Mouse (Mus musculus) erythroblast, adult 5-6 weeks (primary cell): ENCODE data around the gene Adgrf5. TPM values are rescaled to one million over a fixed set of nuclear protein-coding genes. Genes with fewer than 3 reads are reported as not detected.
"Not testable (repeated sequence)": the region's sequence is repeated elsewhere in the genome, so short reads cannot be mapped to it uniquely, and the experiment has no call there.

Experiments
- ATAC-seq: replicated peaks from 2 replicates; pipeline ENCODE4 v1.8.0; 2016; ENCODE audit warnings: moderate number of reproducible peaks, mild to moderate bottlenecking, moderate TSS enrichment, inconsistent platforms; ENCODE audit not compliant: poor library complexity, low FRiP score, severe bottlenecking
- total RNA-seq, 2 experiments: library from RNA; stranded (forward) in 1 of 2; stranded (reverse) in 1 of 2; fragments of 150-400 nt in 1 of 2; fragments of 200-764, 138-1000 nt in 1 of 2; gene quantifications; 2 replicates each; pipeline versions ENCODE4 v1.2.3 to v1.2.4; 2015 to 2017; ENCODE audit warnings: low replicate concordance in 2 of 2

The Adgrf5 gene
- total RNA-seq, 2 experiments from 2014 or later, result 0.38 to 0.85 TPM

GRCm38 (mm10) chr17:43451216-43451615 is 91.0 kb downstream of the Adgrf5 start:
- no peak for ATAC-seq

GRCm38 (mm10) chr17:43458598-43458997 is 98.3 kb downstream of the Adgrf5 start:
- ATAC-seq, result no peak; the same call in 1 of the 2 replicates

- ATAC-seq, result no peak
Observed at GRCm38 (mm10) chr17:43459737-43460230, 99.5 kb downstream of the Adgrf5 start.

GRCm38 (mm10) chr17:43460245-43461181 is 100.3 kb downstream of the Adgrf5 start:
- ATAC-seq, result no peak

- no peak for ATAC-seq
Observed at GRCm38 (mm10) chr17:43470039-43470438, 109.8 kb downstream of the Adgrf5 start.

GRCm38 (mm10) chr17:43472558-43472957 is 112.3 kb downstream of the Adgrf5 start:
- ATAC-seq, result no peak

- ATAC-seq, result no peak
Observed at GRCm38 (mm10) chr17:43474775-43475174, 114.5 kb downstream of the Adgrf5 start.

GRCm38 (mm10) chr17:43477621-43478020 is 117.4 kb downstream of the Adgrf5 start:
- no peak for ATAC-seq

GRCm38 (mm10) chr17:43485982-43486381 is 125.7 kb downstream of the Adgrf5 start:
- no peak for ATAC-seq

GRCm38 (mm10) chr17:43488439-43489151 is 128.3 kb downstream of the Adgrf5 start:
- ATAC-seq, result no peak

- not testable (repeated sequence) for ATAC-seq
Observed at GRCm38 (mm10) chr17:43490371-43490770, 130.1 kb downstream of the Adgrf5 start.

GRCm38 (mm10) chr17:43495502-43495901 is 135.3 kb downstream of the Adgrf5 start:
- no peak for ATAC-seq

- no peak for ATAC-seq
Observed at GRCm38 (mm10) chr17:43497521-43497920, 137.3 kb downstream of the Adgrf5 start.

- ATAC-seq, result no peak
Observed at GRCm38 (mm10) chr17:43500513-43500912, 140.3 kb downstream of the Adgrf5 start.

GRCm38 (mm10) chr17:43501223-43501622 is 141.0 kb downstream of the Adgrf5 start:
- no peak for ATAC-seq

GRCm38 (mm10) chr17:43501631-43502030 is 141.4 kb downstream of the Adgrf5 start:
- no peak for ATAC-seq

- no peak for ATAC-seq
Observed at GRCm38 (mm10) chr17:43502592-43502991, 142.3 kb downstream of the Adgrf5 start, which contains the start of gene Mep1a. TSS of gene Mep1a (minus strand) at chr17:43502812.

GRCm38 (mm10) chr17:43503861-43504593 is 143.8 kb downstream of the Adgrf5 start:
- no peak for ATAC-seq

- no peak for ATAC-seq
Observed at GRCm38 (mm10) chr17:43504594-43504934, 144.3 kb downstream of the Adgrf5 start.
